Mouse (Mus musculus): ENCODE data around the gene Prame. TPM values are rescaled to one million over a fixed set of nuclear protein-coding genes. Genes with fewer than 3 reads are reported as not detected.
"Not testable (repeated sequence)": the region's sequence is repeated elsewhere in the genome, so short reads cannot be mapped to it uniquely, and the experiment has no call there.

Gene Prame
- total and polyA plus RNA-seq, 3 experiments = 0.08 TPM; not detected in 2

GRCm38 (mm10) chrX:135569467-135569866 is 58.0 kb downstream of the Prame start:
- H3K36me3 ChIP-seq (replicated peaks in 1 of 2; ENCODE audit: control insufficient read depth in 1 of 2, insufficient read depth in 1 of 2, low read length in 1 of 2); H3K4me1 ChIP-seq (ENCODE audit: control insufficient read depth in 1 of 2, insufficient read depth in 2 of 2); dilution Hi-C loops (cut with MboI; ENCODE audit: extremely low pct_ligation_motif_present, extremely low pct_unique_long_range_greater_than_20kb, low sequenced_read_pairs); H3K4me2 ChIP-seq (ENCODE audit: insufficient read depth, low read depth, poor library complexity, severe bottlenecking); H3K27ac ChIP-seq (ENCODE audit: insufficient read depth, low read depth); H3K27me3 ChIP-seq (replicated peaks); H3K9me3 ChIP-seq (replicated peaks; ENCODE audit: low read length); in situ Hi-C loops (cut with MboI; ENCODE audit: low pct_ligation_motif_present, low pct_unique_long_range_greater_than_20kb, low sequenced_read_pairs); H3K9ac ChIP-seq (ENCODE audit: insufficient read depth, low read depth); H3K79me2 ChIP-seq (replicated peaks; ENCODE audit: control insufficient read depth, extremely low read depth, insufficient read depth, poor library complexity, severe bottlenecking); H3K4me3 ChIP-seq (replicated peaks in 1 of 3; ENCODE audit: low read depth in 2 of 3, low read length in 2 of 3, poor library complexity in 1 of 3): not testable (repeated sequence)
- DNase-seq (ENCODE audit: extremely low read depth) = peak; percentile 41
- TF ChIP-seq SMC3 (IDR thresholded peaks at IDR 0.05; ENCODE audit: low read depth, low read length) (peak; percentile 40), RAD21 (IDR thresholded peaks at IDR 0.05; ENCODE audit: low read depth, low read length) (peak; percentile 50), CTCF (conservative IDR thresholded peaks at IDR 0.05 in 1 of 2, IDR thresholded peaks at IDR 0.05 in 1 of 2; ENCODE audit: low read depth in 2 of 2, low read length in 2 of 2) (peak; percentile 47 to 66; a peak in 3 of 4 replicates)

DNA sequence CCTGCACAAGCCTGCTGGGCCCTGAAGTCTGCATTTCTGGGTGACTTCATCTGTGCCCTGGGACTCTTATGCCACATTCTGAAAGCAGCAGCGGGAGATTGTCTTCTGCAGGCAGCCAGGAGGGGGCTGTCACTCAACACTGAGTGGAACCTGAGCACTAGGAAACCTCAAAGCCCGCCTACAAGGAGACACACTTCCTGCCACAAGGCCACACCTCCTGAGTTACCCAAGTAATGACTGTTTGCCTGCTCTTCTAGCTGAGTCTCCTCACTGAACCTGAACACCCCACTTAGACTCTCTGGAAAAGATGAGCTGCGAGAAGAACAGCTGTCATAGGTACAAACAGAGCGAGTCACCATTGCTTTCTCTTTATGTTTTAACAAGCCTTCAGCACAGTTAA is 62.6 kb downstream of the Prame start:
- in situ Hi-C loops (cut with MboI; ENCODE audit: low pct_ligation_motif_present, low pct_unique_long_range_greater_than_20kb, low sequenced_read_pairs); H3K27ac ChIP-seq (ENCODE audit: insufficient read depth, low read depth); H3K9ac ChIP-seq (ENCODE audit: insufficient read depth, low read depth); dilution Hi-C loops (cut with MboI; ENCODE audit: extremely low pct_ligation_motif_present, extremely low pct_unique_long_range_greater_than_20kb, low sequenced_read_pairs); H3K4me2 ChIP-seq (ENCODE audit: insufficient read depth, low read depth, poor library complexity, severe bottlenecking); H3K4me1 ChIP-seq (ENCODE audit: control insufficient read depth in 1 of 2, insufficient read depth in 2 of 2); H3K36me3 ChIP-seq (replicated peaks in 1 of 2; ENCODE audit: control insufficient read depth in 1 of 2, insufficient read depth in 1 of 2, low read length in 1 of 2); H3K27me3 ChIP-seq (replicated peaks); H3K9me3 ChIP-seq (replicated peaks; ENCODE audit: low read length); H3K79me2 ChIP-seq (replicated peaks; ENCODE audit: control insufficient read depth, extremely low read depth, insufficient read depth, poor library complexity, severe bottlenecking): not testable (repeated sequence)
- DNase-seq (ENCODE audit: extremely low read depth) = peak; percentile 53
- TF ChIP-seq POLR2A (IDR thresholded peaks at IDR 0.05; ENCODE audit: low read depth, low read length) = 0 out of 2 replicates have a peak, but pooled peaks have one; percentile 25
- peak overlapping the region in 1 of 3 experiments; percentile 41 for H3K4me3 ChIP-seq (replicated peaks in 1 of 3; ENCODE audit: low read depth in 2 of 3, low read length in 2 of 3, poor library complexity in 1 of 3)

Other genes starting within 250 kb of the Prame start
- gene Gm7903, start 193.9 kb downstream of the Prame start, total RNA-seq (2012; rRNA removed) = 0.17 TPM in 1 of 2 replicates, not detected in the other
- gene Gm7903, start 193.9 kb downstream of the Prame start, total RNA-seq (2014; rRNA removed) = 0.36 TPM in 1 of 2 replicates, not detected in the other
- not detected in 2 replicates for gene Gm7903, start 193.9 kb downstream of the Prame start, polyA plus RNA-seq (2012; ENCODE audit: insufficient read length, low read depth)
- gene AV320801, start 133.1 kb downstream of the Prame start, total RNA-seq (2012; rRNA removed) = 0.46 and 0.55 TPM in 2 replicates
- 2.4 and 2.9 TPM in 2 replicates for gene AV320801, start 133.1 kb downstream of the Prame start, total RNA-seq (2014; rRNA removed)
- 0.81 and 1.3 TPM in 2 replicates for gene AV320801, start 133.1 kb downstream of the Prame start, polyA plus RNA-seq (2012; ENCODE audit: insufficient read length, low read depth)
- 68.3 and 96.7 TPM in 2 replicates for gene Nxf7, start 28.9 kb downstream of the Prame start, total RNA-seq (2012; rRNA removed)
- 120 and 132 TPM in 2 replicates for gene Nxf7, start 28.9 kb downstream of the Prame start, total RNA-seq (2014; rRNA removed)
- gene Nxf7, start 28.9 kb downstream of the Prame start, polyA plus RNA-seq (2012; ENCODE audit: insufficient read length, low read depth) = 133 and 183 TPM in 2 replicates
- 6.6 and 7.2 TPM in 2 replicates for gene Tcp11x2, start 66.1 kb upstream of the Prame start, total RNA-seq (2012; rRNA removed)
- 12.4 and 15.0 TPM in 2 replicates for gene Tcp11x2, start 66.1 kb upstream of the Prame start, total RNA-seq (2014; rRNA removed)
- 12.9 and 13.1 TPM in 2 replicates for gene Tcp11x2, start 66.1 kb upstream of the Prame start, polyA plus RNA-seq (2012; ENCODE audit: insufficient read length, low read depth)
- not detected in 2 replicates for gene Tmsb15a, start 97.6 kb upstream of the Prame start, total RNA-seq (2012; rRNA removed)
- not detected in 2 replicates for gene Tmsb15a, start 97.6 kb upstream of the Prame start, total RNA-seq (2014; rRNA removed)
- not detected in 2 replicates for gene Tmsb15a, start 97.6 kb upstream of the Prame start, polyA plus RNA-seq (2012; ENCODE audit: insufficient read length, low read depth)
- gene Armcx5, start 115.0 kb upstream of the Prame start, total RNA-seq (2012; rRNA removed) = 5.6 and 6.5 TPM in 2 replicates
- gene Armcx5, start 115.0 kb upstream of the Prame start, total RNA-seq (2014; rRNA removed) = 10.9 and 11.6 TPM in 2 replicates
- 7.5 and 8.3 TPM in 2 replicates for gene Armcx5, start 115.0 kb upstream of the Prame start, polyA plus RNA-seq (2012; ENCODE audit: insufficient read length, low read depth)
- 6.4 and 8.1 TPM in 2 replicates for gene Gprasp1, start 115.0 kb upstream of the Prame start, total RNA-seq (2012; rRNA removed)
- gene Gprasp1, start 115.0 kb upstream of the Prame start, total RNA-seq (2014; rRNA removed) = 9.3 and 10.6 TPM in 2 replicates
- 15.0 and 15.7 TPM in 2 replicates for gene Gprasp1, start 115.0 kb upstream of the Prame start, polyA plus RNA-seq (2012; ENCODE audit: insufficient read length, low read depth)
- 13.8 and 17.1 TPM in 2 replicates for gene Bhlhb9, start 169.9 kb upstream of the Prame start, total RNA-seq (2012; rRNA removed)
- gene Bhlhb9, start 169.9 kb upstream of the Prame start, total RNA-seq (2014; rRNA removed) = 24.7 and 25.6 TPM in 2 replicates
- 27.9 and 29.3 TPM in 2 replicates for gene Bhlhb9, start 169.9 kb upstream of the Prame start, polyA plus RNA-seq (2012; ENCODE audit: insufficient read length, low read depth)
- gene Gprasp2, start 211.3 kb upstream of the Prame start, total RNA-seq (2012; rRNA removed) = 0.08 TPM in 2 replicates
- not detected in 2 replicates for gene Gprasp2, start 211.3 kb upstream of the Prame start, total RNA-seq (2014; rRNA removed)
- gene Gprasp2, start 211.3 kb upstream of the Prame start, polyA plus RNA-seq (2012; ENCODE audit: insufficient read length, low read depth) = 0.40 TPM in 1 of 2 replicates, not detected in the other

Measured in CH12.LX (cell line).